Mouse (Mus musculus) forebrain, embryonic 12.5 days (tissue): ENCODE data around the gene Olfr1461. TPM values are rescaled to one million over a fixed set of nuclear protein-coding genes. Genes with fewer than 3 reads are reported as not detected.

ENCODE experiments used
- ATAC-seq: fragments of 200-750 bp; cut with Nextera tagmentation; 2 replicates; pipeline ENCODE4 v1.8.0; 2017; ENCODE audit warnings: moderate TSS enrichment; ENCODE audit not compliant: low FRiP score
- H3K27ac ChIP-seq: fragments of 300-500 bp; sonication (generic); 2 replicates; pipeline ENCODE4 v1.5.1; 2016; ENCODE audit warnings: mild to moderate bottlenecking
- H3K27me3 ChIP-seq: fragments of 300-500 bp; sonication (generic); 2 replicates; pipeline ENCODE4 v1.6.1; 2016; ENCODE audit warnings: mild to moderate bottlenecking
- H3K36me3 ChIP-seq: fragments of 300-500 bp; sonication (generic); replicated peaks from 2 replicates; pipeline ENCODE4 v1.6.1; 2016; ENCODE audit warnings: mild to moderate bottlenecking
- H3K4me1 ChIP-seq: fragments of 300-500 bp; sonication (generic); 2 replicates; pipeline ENCODE4 v1.6.1; 2016
- H3K4me2 ChIP-seq: fragments of 300-500 bp; sonication (generic); 2 replicates; pipeline ENCODE4 v1.6.1; 2016; ENCODE audit warnings: mild to moderate bottlenecking, moderate library complexity
- H3K4me3 ChIP-seq: fragments of 300-500 bp; sonication (generic); replicated peaks from 2 replicates; pipeline ENCODE4 v1.5.1; 2016; ENCODE audit warnings: mild to moderate bottlenecking
- H3K9ac ChIP-seq: fragments of 300-500 bp; sonication (generic); 2 replicates; pipeline ENCODE4 v1.6.1; 2016; ENCODE audit warnings: mild to moderate bottlenecking
- H3K9me3 ChIP-seq: fragments of 300-500 bp; sonication (generic); 2 replicates; pipeline ENCODE4 v1.6.1; 2016
- WGBS: fragments of 180-500 bp; shearing (Covaris S2); methylation state at CpG from one replicate; pipeline ENCODE4 v1.1.7; 2016; 5-methylcytosine and 5-hydroxymethylcytosine counted together
- polyA plus RNA-seq: library from polyadenylated mRNA; unstranded; fragments of >200 nt; fragmentation: Nextera tagmentation; extraction: Ambion mirVana; gene quantifications from 2 replicates; pipeline ENCODE4 v1.2.1, GENCODE M21; 2016

Gene Olfr1461
- not detected in 2 replicates for polyA plus RNA-seq

- H3K4me1 ChIP-seq: no peaks in the 10 kb centered on the region
- H3K27ac ChIP-seq: no peak within 1 kb of the TSS
- H3K27me3 ChIP-seq: no peaks in the 10 kb centered on the region
- 58% methylated on average over 1 of the region's 1 CpGs for WGBS
- no peak within 1 kb of the TSS for H3K4me3 ChIP-seq
- ATAC-seq: no peak
- H3K9ac ChIP-seq: no peak within 1 kb of the TSS
- no peak within 1 kb of the TSS for H3K4me2 ChIP-seq
- H3K9me3 ChIP-seq: 0 out of 2 replicates have a peak, but pooled peaks cover 5% of the 10 kb centered on the region
- H3K36me3 ChIP-seq: no peaks in the 10 kb centered on the region
These were observed at the start of gene Olfr1461 for GRCm38 (mm10) chr19:13162700-13163099. Gene Olfr1461, plus strand, starts transcription at chr19:13163000.

- Histone ChIP-seq H3K4me1 (no peaks in the 10 kb centered on the region), H3K27me3 (no peaks in the 10 kb centered on the region), H3K36me3 (no peaks in the 10 kb centered on the region), H3K27ac (no peak within 1 kb of the TSS), H3K9me3 (peaks cover 22% of the 10 kb centered on the region), H3K4me2 (no peak within 1 kb of the TSS), H3K4me3 (no peak within 1 kb of the TSS), H3K9ac (no peak within 1 kb of the TSS)
- ATAC-seq: no peak
- WGBS: 70% methylated on average over 1 of the region's 1 CpGs
These were observed 13.4 kb upstream of the Olfr1461 start, which contains the start of gene Olfr1459 for GRCm38 (mm10) chr19:13149449-13149848. Gene Olfr1459, minus strand, starts transcription at chr19:13149549.

GRCm38 (mm10) chr19:13185434-13185833 is 22.6 kb downstream of the Olfr1461 start, which contains the start of gene Olfr1462:
Gene Olfr1462, plus strand, starts transcription at chr19:13185734.
- H3K27ac ChIP-seq: no peak within 1 kb of the TSS
- no peaks in the 10 kb centered on the region for H3K27me3 ChIP-seq
- peaks cover 18% of the 10 kb centered on the region for H3K9me3 ChIP-seq
- no peaks in the 10 kb centered on the region for H3K4me1 ChIP-seq
- H3K4me2 ChIP-seq: no peak within 1 kb of the TSS
- ATAC-seq: no peak
- no peaks in the 10 kb centered on the region for H3K36me3 ChIP-seq
- WGBS: 81% methylated on average over 1 of the region's 1 CpGs
- no peak within 1 kb of the TSS for H3K9ac ChIP-seq
- H3K4me3 ChIP-seq: no peak within 1 kb of the TSS

Other genes starting within 250 kb of the Olfr1461 start
- gene Olfr1448, start 238.6 kb upstream of the Olfr1461 start, polyA plus RNA-seq: not detected in 2 replicates
- not detected in 2 replicates for gene Olfr1449, start 232.2 kb upstream of the Olfr1461 start, polyA plus RNA-seq
- not detected in 2 replicates for gene Olfr1450, start 212.7 kb upstream of the Olfr1461 start, polyA plus RNA-seq
- not detected in 2 replicates for gene Olfr1451, start 168.0 kb upstream of the Olfr1461 start, polyA plus RNA-seq
- gene Olfr1453, start 134.7 kb upstream of the Olfr1461 start, polyA plus RNA-seq: not detected in 2 replicates
- gene Olfr1454, start 102.4 kb upstream of the Olfr1461 start, polyA plus RNA-seq: not detected in 2 replicates
- gene Olfr1457, start 65.1 kb upstream of the Olfr1461 start, polyA plus RNA-seq: not detected in 2 replicates
- gene Olfr1458, start 56.2 kb upstream of the Olfr1461 start, polyA plus RNA-seq: not detected in 2 replicates
- not detected in 2 replicates for gene Olfr1459, start 13.5 kb upstream of the Olfr1461 start, polyA plus RNA-seq
- gene Olfr1462, start 22.7 kb downstream of the Olfr1461 start, polyA plus RNA-seq: not detected in 2 replicates
- not detected in 2 replicates for gene Olfr1463, start 68.3 kb downstream of the Olfr1461 start, polyA plus RNA-seq
- gene Olfr1465, start 152.5 kb downstream of the Olfr1461 start, polyA plus RNA-seq: not detected in 2 replicates
- not detected in 2 replicates for gene Olfr1466, start 175.9 kb downstream of the Olfr1461 start, polyA plus RNA-seq
- gene Olfr1467, start 199.2 kb downstream of the Olfr1461 start, polyA plus RNA-seq: not detected in 2 replicates
- gene Olfr1469, start 244.8 kb downstream of the Olfr1461 start, polyA plus RNA-seq: not detected in 2 replicates